Mouse (Mus musculus) CH12.LX (cell line): Measurements from ENCODE around the gene Rragd. TPM values are rescaled to one million over a fixed set of nuclear protein-coding genes. Genes with fewer than 3 reads are reported as not detected.
A peak's percentile ranks its signal among the peaks of the same experiment; 100 is the strongest.

ENCODE experiments used
- DNase-seq: peaks from one replicate; pipeline ENCODE4 v3.0.0-alpha.2; 2013; ENCODE audit errors: extremely low read depth
- H3K27ac ChIP-seq: 2 replicates; pipeline ENCODE4 v1.5.1; 2012; ENCODE audit warnings: low read depth, mild to moderate bottlenecking, control low read depth, moderate library complexity; ENCODE audit not compliant: insufficient read depth
- H3K27me3 ChIP-seq: replicated peaks from 2 replicates; pipeline ENCODE3; 2012; ENCODE audit warnings: inconsistent platforms
- H3K36me3 ChIP-seq, 2 experiments: replicated peaks in 1 of 2; 2 replicates each; pipeline versions ENCODE3 to v1.6.1; 2012; ENCODE audit warnings: inconsistent platforms in 1 of 2, low read length in 1 of 2, mild to moderate bottlenecking in 1 of 2, mixed read lengths in 1 of 2, moderate library complexity in 1 of 2; ENCODE audit not compliant: control insufficient read depth in 1 of 2, insufficient read depth in 1 of 2
- H3K4me1 ChIP-seq, 2 experiments: 2 replicates each; pipeline ENCODE4 v1.6.1; 2012; ENCODE audit warnings: inconsistent platforms in 1 of 2, moderate library complexity in 1 of 2; ENCODE audit not compliant: insufficient read depth in 2 of 2, control insufficient read depth in 1 of 2
- H3K4me2 ChIP-seq: 2 replicates; pipeline ENCODE4 v1.6.1; 2012; ENCODE audit warnings: low read depth, mild to moderate bottlenecking, control low read depth; ENCODE audit not compliant: poor library complexity, insufficient read depth, severe bottlenecking
- H3K4me3 ChIP-seq, 3 experiments: fragments of 150-350 bp in 1 of 3; sonication (generic) in 1 of 3; replicated peaks in 1 of 3; 2 replicates each; pipeline versions ENCODE3 to v1.5.1; 2011 to 2012; ENCODE audit warnings: low read depth in 2 of 3, low read length in 2 of 3, mild to moderate bottlenecking in 2 of 3, moderate library complexity in 2 of 3, control low read depth in 1 of 3, improper control_type of control experiment in 1 of 3, inconsistent platforms in 1 of 3, mixed read lengths in 1 of 3; ENCODE audit not compliant: poor library complexity in 1 of 3
- H3K79me2 ChIP-seq: replicated peaks from 2 replicates; pipeline ENCODE4 v1.6.1; 2012; ENCODE audit warnings: mild to moderate bottlenecking, moderate library complexity; ENCODE audit not compliant: control insufficient read depth, poor library complexity, insufficient read depth, severe bottlenecking; ENCODE audit errors: extremely low read depth
- H3K9ac ChIP-seq: 2 replicates; pipeline ENCODE4 v1.6.1; 2012; ENCODE audit warnings: low read depth, mild to moderate bottlenecking, control low read depth, moderate library complexity; ENCODE audit not compliant: insufficient read depth
- H3K9me3 ChIP-seq: replicated peaks from 2 replicates; pipeline ENCODE3; 2012; ENCODE audit warnings: low read length, inconsistent platforms, mixed read lengths
- BHLHE40 ChIP-seq: IDR thresholded peaks from 2 replicates; pipeline ENCODE4 v1.6.1; 2011; ENCODE audit warnings: mild to moderate bottlenecking, low read depth, low read length, improper control_type of control experiment
- CHD1 ChIP-seq: IDR thresholded peaks from 2 replicates; pipeline ENCODE4 v1.6.1; 2012; ENCODE audit warnings: low read depth, low read length, improper control_type of control experiment, inconsistent platforms
- CTCF ChIP-seq, 2 experiments: IDR thresholded peaks in 1 of 2; conservative IDR thresholded peaks in 1 of 2; 2 replicates each; pipeline ENCODE4 v1.5.1; 2011 to 2012; ENCODE audit warnings: low read depth in 2 of 2, low read length in 2 of 2, improper control_type of control experiment in 1 of 2, inconsistent platforms in 1 of 2, mild to moderate bottlenecking in 1 of 2, moderate library complexity in 1 of 2
- EP300 ChIP-seq: IDR thresholded peaks from 2 replicates; pipeline ENCODE4 v1.6.1; 2011; ENCODE audit warnings: low read length, improper control_type of control experiment
- MAFK ChIP-seq: IDR thresholded peaks from 2 replicates; pipeline ENCODE4 v1.6.1; 2011; ENCODE audit warnings: low read length, improper control_type of control experiment; ENCODE audit not compliant: insufficient replicate concordance
- MAZ ChIP-seq: IDR thresholded peaks from 2 replicates; pipeline ENCODE4 v1.6.1; 2012; ENCODE audit warnings: low read depth, mild to moderate bottlenecking, inconsistent platforms, low read length, improper control_type of control experiment, moderate library complexity
- NELFE ChIP-seq: IDR thresholded peaks from 2 replicates; pipeline ENCODE4 v1.6.1; 2011; ENCODE audit warnings: low read depth, low read length, improper control_type of control experiment
- RAD21 ChIP-seq: IDR thresholded peaks from 2 replicates; pipeline ENCODE4 v1.6.1; 2011; ENCODE audit warnings: low read depth, mild to moderate bottlenecking, low read length, improper control_type of control experiment, moderate library complexity
- TBP ChIP-seq: conservative IDR thresholded peaks from 2 replicates; pipeline ENCODE4 v1.6.1; 2011; ENCODE audit warnings: low read depth, low read length, improper control_type of control experiment
- TCF12 ChIP-seq: IDR thresholded peaks from 2 replicates; pipeline ENCODE4 v1.6.1; 2014; ENCODE audit warnings: low read depth, mild to moderate bottlenecking, inconsistent platforms, low read length, improper control_type of control experiment
- UBTF ChIP-seq: IDR thresholded peaks from 2 replicates; pipeline ENCODE4 v1.6.1; 2012; ENCODE audit warnings: low read depth, mild to moderate bottlenecking, inconsistent platforms, low read length, improper control_type of control experiment, moderate library complexity
- USF1 ChIP-seq: IDR thresholded peaks from 2 replicates; pipeline ENCODE4 v1.6.1; 2014; ENCODE audit warnings: low read depth, mild to moderate bottlenecking, inconsistent platforms, low read length, improper control_type of control experiment
- USF2 ChIP-seq: conservative IDR thresholded peaks from 2 replicates; pipeline ENCODE4 v1.6.1; 2011; ENCODE audit warnings: low read depth, low read length, improper control_type of control experiment
- ZC3H11A ChIP-seq: IDR thresholded peaks from 2 replicates; pipeline ENCODE4 v1.6.1; 2012; ENCODE audit warnings: low read depth, mild to moderate bottlenecking, inconsistent platforms, low read length, improper control_type of control experiment
- ZMIZ1 ChIP-seq: IDR thresholded peaks from 2 replicates; pipeline ENCODE4 v1.6.1; 2012; ENCODE audit warnings: low read depth, mild to moderate bottlenecking, inconsistent platforms, low read length, improper control_type of control experiment
- dilution Hi-C: fragments of 300-500 bp; cut with MboI; formaldehyde crosslinking; loops from 2 replicates; pipeline ENCODE4 v1.14.3; 2020; ENCODE audit warnings: low sequenced_read_pairs; ENCODE audit not compliant: extremely low pct_unique_long_range_greater_than_20kb, extremely low pct_ligation_motif_present
- in situ Hi-C: fragments of 300-500 bp; cut with MboI; formaldehyde crosslinking; loops from 3 replicates; pipeline ENCODE4 v1.14.3; 2019; ENCODE audit warnings: low sequenced_read_pairs, low pct_ligation_motif_present, low pct_unique_long_range_greater_than_20kb, mixed read lengths
- polyA plus RNA-seq: library from polyadenylated mRNA; unstranded; fragments of >175 nt; gene quantifications from 2 replicates; pipeline ENCODE4 v1.2.1, GENCODE M21; 2012; ENCODE audit warnings: low read depth; ENCODE audit not compliant: insufficient read length
- total RNA-seq, 2 experiments: library from RNA; depleted of rRNA; stranded (reverse); fragments of 300-350 nt in 1 of 2; fragments of >200 nt in 1 of 2; gene quantifications; 2 replicates each; pipeline ENCODE4 v1.2.3; 2012 to 2014

Rragd gene
- total and polyA plus RNA-seq, 3 experiments = 0.46 to 1.4 (median 1.1) TPM

DNA sequence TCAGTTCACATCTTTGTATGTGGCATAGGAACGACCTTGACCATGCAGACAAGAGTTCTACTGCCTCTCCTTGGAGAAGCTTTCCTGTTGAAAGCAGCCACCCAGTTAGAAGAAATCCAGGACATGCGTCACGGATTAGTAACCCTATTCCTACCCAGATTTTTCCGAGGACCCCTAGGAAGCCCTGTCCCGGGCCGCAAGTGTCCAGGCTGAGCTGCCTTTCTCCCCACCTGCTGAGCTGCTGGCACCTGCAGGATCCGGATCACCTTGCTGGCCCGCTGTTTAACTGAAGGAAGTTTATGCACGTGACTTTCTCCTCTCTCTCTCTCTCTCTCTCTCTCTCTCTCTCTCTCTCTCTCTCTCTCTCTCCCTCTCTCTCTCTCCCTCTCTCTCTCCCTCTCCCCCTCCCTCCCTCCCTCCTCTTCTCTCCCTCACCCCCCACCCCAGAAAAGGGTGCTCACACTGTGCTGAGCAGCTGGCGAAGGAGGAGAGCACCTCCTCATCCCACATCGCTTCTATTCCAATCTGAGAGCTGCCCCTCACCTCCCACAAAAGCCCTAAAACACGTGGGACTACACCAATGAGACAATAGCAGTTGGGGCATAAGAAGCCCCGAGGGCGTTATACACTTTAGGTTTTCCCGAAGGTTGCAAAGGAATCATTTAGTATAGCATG is 659 bp upstream of the Rragd start:
- TF ChIP-seq MAZ = no peak
- no peak for TF ChIP-seq CTCF (conservative IDR thresholded peaks at IDR 0.05 in 1 of 2, IDR thresholded peaks at IDR 0.05 in 1 of 2; ENCODE audit: low read depth in 2 of 2, low read length in 2 of 2)
- no peak for TF ChIP-seq USF1
- no peak for TF ChIP-seq ZMIZ1
- TF ChIP-seq ZC3H11A = no peak
- TF ChIP-seq TCF12 = no peak
- TF ChIP-seq TBP = no peak
- TF ChIP-seq RAD21 = no peak
- no peak for TF ChIP-seq NELFE
- no peak for TF ChIP-seq USF2
- TF ChIP-seq UBTF = no peak
- no peak for TF ChIP-seq MAFK
- no peak overlapping the region for H3K9ac ChIP-seq
- H3K36me3 ChIP-seq = no peaks in the 10 kb centered on the region
- no peak overlapping the region for H3K4me2 ChIP-seq
- no peak overlapping the region for H3K27ac ChIP-seq
- H3K9me3 ChIP-seq = peaks cover 2% of the 10 kb centered on the region
- in situ Hi-C loops = loop anchor here (25.0 kb wide), 1 partner anchor 370 kb away; the partner anchor contains the start of genes Casp8ap2 and Gja10
- H3K4me1 ChIP-seq = no peaks in the 10 kb centered on the region; a peak in 1 of 4 replicates
- dilution Hi-C loops = no loop called here
- H3K27me3 ChIP-seq = peaks cover 30% of the 10 kb centered on the region
- DNase-seq = no peak
- H3K79me2 ChIP-seq = no peaks in the 10 kb centered on the region
- no peak overlapping the region for H3K4me3 ChIP-seq

DNA sequence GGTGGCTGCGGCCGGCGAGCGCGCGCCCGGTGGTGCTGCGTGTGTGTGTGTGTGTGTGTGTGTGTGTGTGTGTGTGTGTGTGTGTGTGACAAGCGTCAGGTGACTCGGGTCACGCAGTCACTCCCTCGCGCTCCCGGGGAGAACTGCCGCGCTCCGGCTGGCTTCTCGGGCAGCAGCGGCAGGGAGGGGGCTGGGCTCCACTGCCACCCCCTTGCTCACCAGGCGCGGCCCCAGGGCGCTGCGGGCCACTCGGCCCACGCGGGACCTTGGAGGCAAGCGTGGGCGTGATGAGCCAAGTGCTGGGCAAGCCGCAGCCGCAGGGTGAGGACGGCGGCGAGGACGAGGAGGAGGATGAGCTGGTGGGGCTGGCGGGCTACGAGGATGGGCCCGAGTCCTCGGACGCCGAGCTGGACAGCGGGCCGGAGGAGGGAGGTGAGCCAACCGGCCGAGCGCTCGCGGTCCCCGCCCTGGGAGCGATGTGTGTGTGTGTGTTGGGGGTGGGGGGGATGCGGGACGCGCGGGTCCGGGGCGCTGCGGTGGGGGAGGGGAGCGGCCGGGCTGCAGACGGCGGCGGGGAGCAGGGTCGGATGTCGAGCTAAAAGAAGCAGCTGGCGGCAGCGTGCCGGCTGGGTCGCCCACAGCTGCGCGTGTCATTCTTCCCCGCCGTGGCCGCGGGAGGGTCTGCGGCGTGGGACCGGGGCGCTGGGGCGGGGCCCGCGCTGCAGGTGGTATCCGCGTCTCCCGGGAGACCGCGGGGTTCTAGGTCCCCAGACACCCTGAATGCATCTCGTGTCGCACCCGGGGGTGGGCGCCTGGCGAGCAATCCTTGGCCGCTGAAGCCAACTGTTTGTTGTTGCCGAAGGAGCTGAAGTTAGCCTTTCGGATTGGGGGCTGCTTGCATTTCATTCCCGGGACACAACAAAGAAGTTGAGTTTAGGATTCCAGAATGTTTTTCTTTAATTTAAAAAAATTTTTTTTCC is 629 bp downstream of the Rragd start:
- Histone ChIP-seq H3K4me2 (peak overlapping the region; percentile 82), H3K27ac (no peak overlapping the region), H3K79me2 (no peaks in the 10 kb centered on the region), H3K27me3 (peaks cover 30% of the 10 kb centered on the region), H3K9ac (peak overlapping the region; percentile 65), H3K36me3 (no peaks in the 10 kb centered on the region), H3K4me1 (no peaks in the 10 kb centered on the region; a peak in 1 of 4 replicates), H3K4me3 (peak overlapping the region; percentile 58 to 94 (median 59)), H3K9me3 (peaks cover 2% of the 10 kb centered on the region)
- TF ChIP-seq EP300 (no peak), CHD1 (peak; percentile 39; the same call in 1 of the 2 replicates), BHLHE40 (peak; percentile 60), UBTF (peak; percentile 64)
- in situ Hi-C loops = loop anchor here (25.0 kb wide), 1 partner anchor 371 kb away; the partner anchor contains the start of genes Casp8ap2 and Gja10
- no peak for DNase-seq
- dilution Hi-C loops = no loop called here
